Mouse (Mus musculus): ENCODE data around the gene Pheta2.
"Not testable (repeated sequence)": the region's sequence is repeated elsewhere in the genome, so short reads cannot be mapped to it uniquely, and the experiment has no call there.

DNA sequence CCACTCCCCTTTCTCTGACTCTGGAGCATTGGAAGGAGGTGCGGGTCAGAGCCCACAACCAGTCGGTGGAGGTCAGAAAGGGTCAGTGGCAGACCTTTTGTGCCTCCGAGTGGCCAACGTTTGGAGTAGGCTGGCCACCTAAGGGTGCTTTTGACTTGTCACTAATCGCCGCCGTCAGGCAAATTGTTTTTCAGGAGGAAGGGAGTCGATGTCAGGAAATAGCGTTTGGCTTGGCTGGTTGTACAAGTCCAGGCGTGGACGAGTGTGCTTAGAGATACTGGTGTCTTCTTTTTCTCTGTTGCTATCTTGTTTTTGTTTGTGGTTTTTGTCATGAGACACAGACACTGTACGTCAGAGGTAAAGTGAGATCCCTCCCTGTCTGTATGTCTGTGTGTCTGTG, 25.1 kb downstream of the Pheta2 start:
- TF ChIP-seq POLR2A, CTCF (IDR thresholded peaks at IDR 0.05; ENCODE audit: insufficient read depth, low read depth, low read length): not testable (repeated sequence)
